Mouse (Mus musculus): ENCODE results near the gene Mfng. TPM values are rescaled to one million over a fixed set of nuclear protein-coding genes. Genes with fewer than 3 reads are reported as not detected.
A peak's percentile ranks its signal among the peaks of the same experiment; 100 is the strongest.

Gene Mfng
- polyA plus RNA-seq, 1 experiment from 2014 or later = 7.2 TPM

DNA sequence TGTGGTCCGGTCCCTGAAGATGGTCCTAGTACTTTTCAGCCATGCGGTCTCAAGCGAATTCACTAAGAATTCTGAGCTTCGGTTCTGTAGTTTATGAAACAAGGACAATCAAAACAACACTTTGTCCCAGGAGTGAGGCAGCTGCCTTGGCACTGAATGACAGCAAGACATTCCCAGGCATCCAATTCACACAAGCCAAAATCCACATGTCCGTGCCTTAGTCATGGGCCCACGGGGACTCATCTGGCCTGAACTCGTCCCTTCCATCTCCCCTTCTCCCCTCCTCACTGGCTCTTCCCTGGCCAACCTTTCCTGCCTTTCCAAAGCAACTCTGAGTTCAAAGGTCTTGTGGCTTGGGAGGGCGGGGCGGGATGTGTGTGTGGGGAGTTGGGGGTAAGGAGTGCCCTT lies 13.1 kb upstream of the Mfng start:
- H3K4me1 ChIP-seq (replicated peaks; ENCODE audit: control insufficient read depth, insufficient read depth, low read length) = 0 out of 2 replicates have a peak, but pooled peaks cover 6% of the 10 kb centered on the region
- no peak for ATAC-seq
- no peaks in the 10 kb centered on the region for H3K9me3 ChIP-seq (ENCODE audit: control insufficient read depth)
- no peaks in the 10 kb centered on the region for H3K27me3 ChIP-seq (replicated peaks; ENCODE audit: control insufficient read depth, insufficient read depth, low read length)
- H3K9ac ChIP-seq (ENCODE audit: low read depth, low read length) = no peak overlapping the region
- TF ChIP-seq CTCF (IDR thresholded peaks at IDR 0.05; ENCODE audit: low read depth) = no peak
- H3K27ac ChIP-seq (ENCODE audit: low read depth, low read length) = peak overlapping the region; percentile 62; the same call in 1 of the 2 replicates
- WGBS = 65% methylated on average over 9 of the region's 9 CpGs
- peaks cover 12% of the 10 kb centered on the region; the same call in 1 of the 2 replicates for H3K36me3 ChIP-seq (ENCODE audit: control insufficient read depth, insufficient read depth)
- H3K4me2 ChIP-seq (replicated peaks; ENCODE audit: low read depth) = 0 out of 2 replicates have a peak overlapping the region, but pooled peaks have one; percentile 7
- H3K4me3 ChIP-seq (ENCODE audit: low read depth, low read length) = no peak overlapping the region

DNA sequence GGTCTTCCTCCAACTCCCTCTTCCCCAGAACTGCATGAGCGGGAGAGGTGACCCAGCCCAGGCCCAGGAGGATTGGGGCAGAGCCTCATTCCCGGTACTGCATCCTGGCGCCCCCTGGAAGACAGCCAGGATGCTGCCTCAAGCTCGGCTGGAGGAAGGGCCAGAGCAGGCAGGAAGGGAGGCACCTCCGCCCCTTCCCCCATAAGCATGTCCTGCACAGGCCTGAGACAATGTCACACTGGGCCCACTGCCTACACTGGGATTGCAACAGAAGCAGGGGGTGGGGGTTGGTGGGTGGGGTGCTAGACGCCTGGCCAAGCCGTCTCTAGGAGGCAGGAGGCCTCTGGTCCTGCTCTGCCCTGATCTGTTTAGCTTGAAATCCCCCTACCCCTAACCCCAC lies 12.7 kb upstream of the Mfng start:
- Histone ChIP-seq H3K4me2 (replicated peaks; ENCODE audit: low read depth) (no peak overlapping the region), H3K36me3 (ENCODE audit: control insufficient read depth, insufficient read depth) (peaks cover 12% of the 10 kb centered on the region; the same call in 1 of the 2 replicates), H3K9ac (ENCODE audit: low read depth, low read length) (no peak overlapping the region), H3K4me3 (ENCODE audit: low read depth, low read length) (no peak overlapping the region), H3K27me3 (replicated peaks; ENCODE audit: control insufficient read depth, insufficient read depth, low read length) (no peaks in the 10 kb centered on the region), H3K4me1 (replicated peaks; ENCODE audit: control insufficient read depth, insufficient read depth, low read length) (0 out of 2 replicates have a peak, but pooled peaks cover 6% of the 10 kb centered on the region), H3K27ac (ENCODE audit: low read depth, low read length) (peak overlapping the region; percentile 62; the same call in 1 of the 2 replicates), H3K9me3 (ENCODE audit: control insufficient read depth) (no peaks in the 10 kb centered on the region)
- ATAC-seq = peak; percentile 17; the same call in 1 of the 2 replicates
- TF ChIP-seq CTCF (IDR thresholded peaks at IDR 0.05; ENCODE audit: low read depth) = peak; percentile 40
- 23% methylated on average over 7 of the region's 7 CpGs for WGBS

DNA sequence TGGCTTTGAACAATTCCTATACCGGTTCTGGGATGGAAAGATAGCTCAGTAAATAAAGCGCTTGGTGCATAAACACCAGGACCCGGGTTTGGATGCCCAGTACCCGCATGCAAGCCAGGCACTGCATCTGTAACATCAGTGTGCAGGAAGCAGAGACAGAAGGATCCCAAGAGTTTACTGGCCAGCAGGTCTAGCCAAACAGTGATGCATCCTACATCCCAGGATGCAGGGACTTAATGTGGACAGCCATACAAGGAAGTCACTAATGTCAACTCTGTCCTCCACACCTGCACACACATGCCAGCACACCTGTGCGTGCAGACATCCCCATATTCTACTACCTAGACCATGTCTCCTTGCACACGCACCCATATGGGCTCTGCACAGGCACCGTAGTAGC lies 12.0 kb upstream of the Mfng start:
- no peak overlapping the region for H3K4me3 ChIP-seq (ENCODE audit: low read depth, low read length)
- H3K9ac ChIP-seq (ENCODE audit: low read depth, low read length) = 0 out of 2 replicates have a peak overlapping the region, but pooled peaks have one; percentile 3
- H3K9me3 ChIP-seq (ENCODE audit: control insufficient read depth) = no peaks in the 10 kb centered on the region
- TF ChIP-seq CTCF (IDR thresholded peaks at IDR 0.05; ENCODE audit: low read depth) = no peak
- H3K27ac ChIP-seq (ENCODE audit: low read depth, low read length) = no peak overlapping the region
- WGBS = 90% methylated on average over 7 of the region's 7 CpGs
- H3K27me3 ChIP-seq (replicated peaks; ENCODE audit: control insufficient read depth, insufficient read depth, low read length) = no peaks in the 10 kb centered on the region
- no peak overlapping the region for H3K4me2 ChIP-seq (replicated peaks; ENCODE audit: low read depth)
- ATAC-seq = no peak
- H3K36me3 ChIP-seq (ENCODE audit: control insufficient read depth, insufficient read depth) = peaks cover 12% of the 10 kb centered on the region; the same call in 1 of the 2 replicates
- peaks cover 6% of the 10 kb centered on the region; the same call in 1 of the 2 replicates for H3K4me1 ChIP-seq (replicated peaks; ENCODE audit: control insufficient read depth, insufficient read depth, low read length)

DNA sequence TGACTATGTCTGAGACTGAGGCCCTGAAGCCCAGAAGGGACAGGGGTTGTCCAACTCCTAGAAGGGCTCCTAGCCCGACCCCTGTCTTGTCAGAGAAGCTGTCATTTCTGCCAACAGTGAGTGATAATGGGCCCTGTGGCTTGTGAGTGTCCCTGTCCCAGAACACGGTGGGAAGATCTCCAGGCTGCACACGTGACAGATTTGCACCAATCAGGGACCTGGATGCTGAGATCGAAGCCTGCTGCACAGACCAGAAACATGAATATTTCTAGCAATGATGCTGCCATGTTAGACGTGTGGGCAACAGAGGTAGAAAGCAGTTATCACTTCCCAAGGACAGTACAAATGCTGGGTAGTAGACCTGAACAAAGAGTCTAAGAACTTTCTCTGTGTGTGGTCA lies 11.2 kb upstream of the Mfng start:
- no peak overlapping the region for H3K4me3 ChIP-seq (ENCODE audit: low read depth, low read length)
- no peak overlapping the region for H3K9ac ChIP-seq (ENCODE audit: low read depth, low read length)
- no peak for TF ChIP-seq CTCF (IDR thresholded peaks at IDR 0.05; ENCODE audit: low read depth)
- ATAC-seq = no peak
- H3K4me1 ChIP-seq (replicated peaks; ENCODE audit: control insufficient read depth, insufficient read depth, low read length) = peaks cover 6% of the 10 kb centered on the region; the same call in 1 of the 2 replicates
- H3K36me3 ChIP-seq (ENCODE audit: control insufficient read depth, insufficient read depth) = peaks cover 15% of the 10 kb centered on the region; the same call in 1 of the 2 replicates
- no peak overlapping the region for H3K4me2 ChIP-seq (replicated peaks; ENCODE audit: low read depth)
- no peaks in the 10 kb centered on the region for H3K9me3 ChIP-seq (ENCODE audit: control insufficient read depth)
- H3K27me3 ChIP-seq (replicated peaks; ENCODE audit: control insufficient read depth, insufficient read depth, low read length) = no peaks in the 10 kb centered on the region
- WGBS = 74% methylated on average over 5 of the region's 5 CpGs
- H3K27ac ChIP-seq (ENCODE audit: low read depth, low read length) = no peak overlapping the region

DNA sequence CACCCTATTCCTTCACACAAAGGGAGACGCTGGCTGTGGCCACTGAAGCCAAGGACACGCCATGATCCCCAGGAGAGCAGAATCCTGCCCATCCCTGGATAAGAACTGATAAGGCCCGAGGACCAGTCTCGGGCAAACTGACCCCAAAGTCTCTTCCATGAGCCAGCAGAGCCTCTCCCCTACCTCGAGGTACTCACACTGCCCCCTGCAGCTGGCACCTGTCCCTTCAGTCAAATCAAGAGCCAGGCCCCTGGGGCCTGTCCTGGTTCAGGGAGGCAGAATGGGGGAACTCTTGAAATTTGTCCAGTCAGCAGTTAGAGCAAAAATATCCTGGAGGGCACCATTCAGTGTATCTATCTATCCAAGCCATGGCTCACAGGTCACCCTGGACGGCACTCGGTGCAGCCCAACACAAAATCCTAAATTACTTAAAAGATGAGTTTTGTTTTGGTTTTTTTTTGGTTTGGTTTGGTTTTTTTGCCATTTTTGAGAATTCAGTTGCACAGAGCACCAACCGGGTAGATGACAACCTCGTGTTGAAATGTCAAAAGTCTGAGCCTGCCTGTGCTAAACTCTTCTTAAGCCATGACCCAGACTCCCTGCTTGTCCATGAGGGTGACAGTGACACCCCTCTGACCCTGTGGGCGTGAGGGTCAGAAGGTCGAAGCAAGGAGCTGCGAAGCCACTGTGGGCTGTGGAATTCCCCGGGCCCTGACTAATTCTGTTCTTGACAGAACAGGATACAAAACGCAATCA lies 9.3 kb upstream of the Mfng start:
- Histone ChIP-seq H3K4me3 (ENCODE audit: low read depth, low read length) (no peak overlapping the region), H3K27ac (ENCODE audit: low read depth, low read length) (no peak overlapping the region), H3K9ac (ENCODE audit: low read depth, low read length) (no peak overlapping the region), H3K27me3 (replicated peaks; ENCODE audit: control insufficient read depth, insufficient read depth, low read length) (no peaks in the 10 kb centered on the region), H3K36me3 (ENCODE audit: control insufficient read depth, insufficient read depth) (peaks cover 10% of the 10 kb centered on the region; the same call in 1 of the 2 replicates), H3K4me2 (replicated peaks; ENCODE audit: low read depth) (no peak overlapping the region), H3K4me1 (replicated peaks; ENCODE audit: control insufficient read depth, insufficient read depth, low read length) (no peaks in the 10 kb centered on the region; the same call in 1 of the 2 replicates), H3K9me3 (ENCODE audit: control insufficient read depth) (no peaks in the 10 kb centered on the region)
- WGBS = 76% methylated on average over 14 of the region's 14 CpGs
- TF ChIP-seq CTCF (IDR thresholded peaks at IDR 0.05; ENCODE audit: low read depth) = peak; percentile 23; the same call in 1 of the 2 replicates
- no peak for ATAC-seq

DNA sequence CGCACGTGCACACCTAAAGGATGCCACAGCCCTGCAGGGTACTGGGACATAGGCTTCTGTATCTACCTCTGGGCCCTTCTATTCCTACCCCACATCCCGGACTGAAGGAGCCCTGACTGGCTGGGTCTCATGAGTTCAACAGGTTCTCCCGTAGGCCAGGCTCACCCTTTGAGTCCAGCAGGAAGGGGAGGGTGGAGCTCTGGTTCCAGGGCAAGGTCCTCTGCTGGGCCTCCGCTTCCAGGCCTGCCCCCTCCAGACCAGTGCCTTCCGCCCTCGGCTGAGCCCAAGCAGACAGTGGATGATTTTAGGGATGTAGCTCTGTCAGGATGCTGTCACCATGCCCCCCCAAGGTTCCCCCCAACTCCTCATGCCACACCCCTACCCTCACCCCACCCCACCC lies 7.6 kb upstream of the Mfng start:
- peak; percentile 57; the same call in 1 of the 2 replicates for ATAC-seq
- no peaks in the 10 kb centered on the region for H3K9me3 ChIP-seq (ENCODE audit: control insufficient read depth)
- no peak overlapping the region for H3K27ac ChIP-seq (ENCODE audit: low read depth, low read length)
- H3K4me1 ChIP-seq (replicated peaks; ENCODE audit: control insufficient read depth, insufficient read depth, low read length) = no peaks in the 10 kb centered on the region; the same call in 1 of the 2 replicates
- WGBS = 53% methylated on average over 7 of the region's 7 CpGs
- H3K4me2 ChIP-seq (replicated peaks; ENCODE audit: low read depth) = no peak overlapping the region
- no peak for TF ChIP-seq CTCF (IDR thresholded peaks at IDR 0.05; ENCODE audit: low read depth)
- no peak overlapping the region for H3K9ac ChIP-seq (ENCODE audit: low read depth, low read length)
- H3K27me3 ChIP-seq (replicated peaks; ENCODE audit: control insufficient read depth, insufficient read depth, low read length) = no peaks in the 10 kb centered on the region
- no peak overlapping the region for H3K4me3 ChIP-seq (ENCODE audit: low read depth, low read length)
- peaks cover 18% of the 10 kb centered on the region; the same call in 1 of the 2 replicates for H3K36me3 ChIP-seq (ENCODE audit: control insufficient read depth, insufficient read depth)
